In genomic region chr3:27836297-27836696, GRCm38 (mm10) we compare ENCODE assay signal across 25 mouse cellular contexts. TPM values are rescaled to one million over a fixed set of nuclear protein-coding genes. Genes with fewer than 3 reads are reported as not detected.
"Had no signal": no experiment of that assay in that cellular context is flagged by ENCODE, and none has a peak within 500 bp of the region (broad histone marks: within the 10 kb centered on the region; RNA-seq: fewer than 3 reads in every experiment).

No protein-coding gene starts in this region.

- H3K4me3 ChIP-seq: kidney, embryonic 15.5 days; left cerebral cortex, adult 2 months; liver, embryonic 13.5 days had no signal

- H3K4me2 ChIP-seq: kidney, embryonic 15.5 days; liver, embryonic 13.5 days; midbrain, embryonic 11.5 days had no signal

- H3K9ac ChIP-seq: kidney, embryonic 15.5 days; liver, embryonic 13.5 days had no signal

- H3K27me3 ChIP-seq: kidney, embryonic 15.5 days; liver, embryonic 13.5 days had no signal

- H3K4me1 ChIP-seq: kidney, embryonic 15.5 days; liver, embryonic 13.5 days had no signal

- H3K27ac ChIP-seq: kidney, embryonic 15.5 days; left cerebral cortex, adult 2 months; liver, embryonic 13.5 days had no signal

- H3K9me3 ChIP-seq: kidney, embryonic 15.5 days; liver, embryonic 13.5 days had no signal

- DNase-seq: kidney, postnatal 10 days; kidney, postnatal 36 days; layer of hippocampus, postnatal 36 days; liver, embryonic 13.5 days; lung, adult 2 months; lung, postnatal 14 days; lung, postnatal 4 days; midbrain, embryonic 14.5 days; thymus, adult 18-20 months; thymus, postnatal 36 days had no signal

- H3K36me3 ChIP-seq: kidney, embryonic 15.5 days; liver, embryonic 13.5 days had no signal

RNA-seq across cellular contexts. Expression of gene Tmem212, which starts 59.9 kb away (rescaled TPM):
- total RNA-seq: liver, adult 2 months; megakaryocyte progenitor cell, adult 5-6 weeks; megakaryocyte-erythroid progenitor cell, adult 5-6 weeks had no signal
- polyA plus RNA-seq: kidney, embryonic 15.5 days; limb, embryonic 11.5 days; limb, embryonic 14.5 days; liver, adult 2 months; liver, embryonic 13.5 days; liver, embryonic 16.5 days; midbrain, embryonic 11.5 days; midbrain, embryonic 14.5 days; neural tube, embryonic 11.5 days; neural tube, embryonic 14.5 days; small intestine, adult 2 months; spleen, adult 2 months; stomach, embryonic 16.5 days; urinary bladder, adult 2 months had no signal
